Mouse (Mus musculus) neural tube, embryonic 12.5 days (tissue): Measurements from ENCODE around the gene Klk1b8. TPM values are rescaled to one million over a fixed set of nuclear protein-coding genes. Genes with fewer than 3 reads are reported as not detected.

Experiments
- ATAC-seq: fragments of 200-750 bp; cut with Nextera tagmentation; 2 replicates; pipeline ENCODE4 v1.8.0; 2017; ENCODE audit warnings: low read depth, mild to moderate bottlenecking, moderate TSS enrichment, moderate library complexity; ENCODE audit not compliant: low FRiP score
- H3K27ac ChIP-seq: fragments of 300-500 bp; sonication (generic); 2 replicates; pipeline ENCODE4 v1.5.1; 2016
- H3K27me3 ChIP-seq: fragments of 300-500 bp; sonication (generic); replicated peaks from 2 replicates; pipeline ENCODE4 v1.6.1; 2016; ENCODE audit warnings: mild to moderate bottlenecking
- H3K36me3 ChIP-seq: fragments of 300-500 bp; sonication (generic); 2 replicates; pipeline ENCODE4 v1.6.1; 2016; ENCODE audit warnings: mild to moderate bottlenecking
- H3K4me1 ChIP-seq: fragments of 300-500 bp; sonication (generic); 2 replicates; pipeline ENCODE4 v1.6.1; 2016
- H3K4me2 ChIP-seq: fragments of 300-500 bp; sonication (generic); replicated peaks from 2 replicates; pipeline ENCODE4 v1.6.1; 2016; ENCODE audit warnings: mild to moderate bottlenecking
- H3K4me3 ChIP-seq: fragments of 300-500 bp; sonication (generic); 2 replicates; pipeline ENCODE4 v1.5.1; 2016
- H3K9ac ChIP-seq: fragments of 300-500 bp; sonication (generic); 2 replicates; pipeline ENCODE4 v1.6.1; 2016; ENCODE audit warnings: mild to moderate bottlenecking
- H3K9me3 ChIP-seq: fragments of 300-500 bp; sonication (generic); 2 replicates; pipeline ENCODE4 v1.6.1; 2016; ENCODE audit warnings: mild to moderate bottlenecking
- WGBS: fragments of 180-500 bp; shearing (Covaris S2); methylation state at CpG from one replicate; pipeline ENCODE4 v1.1.7; 2016; 5-methylcytosine and 5-hydroxymethylcytosine counted together
- polyA plus RNA-seq: library from polyadenylated mRNA; unstranded; fragments of >200 nt; fragmentation: Nextera tagmentation; extraction: Ambion mirVana; gene quantifications from 2 replicates; pipeline ENCODE4 v1.2.1, GENCODE M21; 2016

The Klk1b8 gene
- not detected in 2 replicates for polyA plus RNA-seq

- Histone ChIP-seq H3K9ac (no peak within 1 kb of the TSS), H3K9me3 (no peaks in the 10 kb centered on the region), H3K27ac (no peak within 1 kb of the TSS), H3K27me3 (no peaks in the 10 kb centered on the region), H3K4me1 (no peaks in the 10 kb centered on the region), H3K4me2 (no peak within 1 kb of the TSS), H3K36me3 (no peaks in the 10 kb centered on the region), H3K4me3 (no peak within 1 kb of the TSS)
- no peak for ATAC-seq
- WGBS: 89% methylated on average over 2 of the region's 2 CpGs
Observed at GRCm38 (mm10) chr7:43950364-43950763, at the start of gene Klk1b8. Gene Klk1b8 (plus strand): TSS chr7:43950664.

DNA sequence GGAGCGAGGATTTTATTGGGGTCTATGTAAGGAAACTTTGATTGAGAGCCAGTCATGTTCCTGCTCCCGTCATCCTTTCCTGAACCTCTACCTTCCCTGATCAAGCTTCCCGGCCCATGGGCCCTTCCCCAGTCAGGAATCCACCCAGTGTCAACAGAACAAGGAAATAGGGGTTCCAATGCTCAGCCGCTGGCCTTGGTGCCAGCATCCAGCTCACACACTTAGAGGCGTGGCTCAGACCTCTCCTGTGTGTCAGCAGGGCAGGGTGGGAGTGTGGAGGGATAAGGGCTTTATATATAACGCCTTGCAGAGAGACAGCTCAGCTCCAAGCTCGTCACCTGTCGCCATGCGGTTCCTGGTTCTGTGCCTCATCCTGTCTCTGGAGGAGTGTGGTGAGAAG lies 35.6 kb upstream of the Klk1b8 start:
- no peaks in the 10 kb centered on the region for H3K4me1 ChIP-seq
- WGBS: 76% methylated on average over 9 of the region's 9 CpGs
- no peaks in the 10 kb centered on the region for H3K9me3 ChIP-seq
- no peak overlapping the region for H3K4me2 ChIP-seq
- ATAC-seq: no peak
- no peak overlapping the region for H3K4me3 ChIP-seq
- H3K36me3 ChIP-seq: no peaks in the 10 kb centered on the region
- no peaks in the 10 kb centered on the region for H3K27me3 ChIP-seq
- H3K27ac ChIP-seq: no peak overlapping the region
- H3K9ac ChIP-seq: no peak overlapping the region

- Histone ChIP-seq H3K4me3 (no peak overlapping the region), H3K27me3 (no peaks in the 10 kb centered on the region), H3K36me3 (no peaks in the 10 kb centered on the region), H3K27ac (no peak overlapping the region), H3K9ac (no peak overlapping the region), H3K4me2 (no peak overlapping the region), H3K9me3 (no peaks in the 10 kb centered on the region), H3K4me1 (no peaks in the 10 kb centered on the region)
- ATAC-seq: no peak
- WGBS: 87% methylated on average over 13 of the region's 13 CpGs
Observed at GRCm38 (mm10) chr7:43918426-43918825, 32.0 kb upstream of the Klk1b8 start.

DNA sequence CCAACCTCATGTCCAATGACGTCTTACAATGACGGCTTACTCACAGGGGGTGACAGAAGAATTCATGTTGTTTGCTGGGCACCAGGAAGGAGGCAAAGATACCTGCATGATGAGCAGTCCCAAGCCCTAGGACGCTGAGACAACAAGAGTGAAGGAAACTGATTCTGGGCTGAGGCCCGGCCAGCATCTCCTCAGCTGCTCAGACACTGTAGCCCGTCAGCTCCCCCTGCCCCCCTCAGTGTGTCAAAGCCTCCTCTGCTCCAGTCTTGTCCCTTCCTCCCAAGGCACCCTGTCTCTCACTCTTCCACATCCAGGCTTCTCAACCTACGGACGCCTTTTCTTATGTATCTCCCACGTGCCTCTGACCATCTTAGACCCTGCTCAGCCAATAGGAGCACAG lies 31.6 kb upstream of the Klk1b8 start:
- no peak for ATAC-seq
- Histone ChIP-seq H3K9ac (no peak overlapping the region), H3K4me3 (no peak overlapping the region), H3K27ac (no peak overlapping the region), H3K4me1 (no peaks in the 10 kb centered on the region), H3K9me3 (no peaks in the 10 kb centered on the region), H3K36me3 (no peaks in the 10 kb centered on the region), H3K4me2 (no peak overlapping the region), H3K27me3 (no peaks in the 10 kb centered on the region)
- 81% methylated on average over 8 of the region's 8 CpGs for WGBS

GRCm38 (mm10) chr7:43919559-43920451 lies 30.7 kb upstream of the Klk1b8 start:
- WGBS: 33% methylated on average over 14 of the region's 14 CpGs
- H3K27me3 ChIP-seq: no peaks in the 10 kb centered on the region
- ATAC-seq: peak; percentile 86

DNA sequence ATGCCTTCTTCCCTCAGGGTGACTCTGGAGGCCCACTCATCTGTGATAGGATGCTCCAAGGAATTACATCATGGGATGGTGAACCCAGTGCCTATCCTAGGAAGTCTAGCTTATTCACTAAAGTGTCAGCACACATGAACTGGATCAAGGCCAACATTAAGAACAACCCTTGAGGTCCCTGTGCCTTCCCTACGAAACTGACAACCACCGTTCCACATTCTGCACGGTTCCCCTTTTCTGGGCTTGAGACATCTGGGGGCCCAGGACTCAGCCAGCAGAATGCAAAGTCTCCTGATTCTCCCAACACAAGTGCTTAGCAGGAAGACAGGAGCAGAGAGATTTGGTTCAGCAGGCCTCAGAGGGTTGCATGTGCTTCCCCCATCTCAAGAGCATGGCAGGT lies 29.9 kb upstream of the Klk1b8 start:
- no peak overlapping the region for H3K27ac ChIP-seq
- 97% methylated on average over 3 of the region's 3 CpGs for WGBS
- H3K27me3 ChIP-seq: no peaks in the 10 kb centered on the region
- no peak overlapping the region for H3K9ac ChIP-seq
- H3K4me1 ChIP-seq: no peaks in the 10 kb centered on the region
- no peak for ATAC-seq
- no peak overlapping the region for H3K4me2 ChIP-seq
- H3K36me3 ChIP-seq: no peaks in the 10 kb centered on the region
- no peak overlapping the region for H3K4me3 ChIP-seq
- H3K9me3 ChIP-seq: no peaks in the 10 kb centered on the region

More at GRCm38 (mm10) chr7:43919559-43920451, 30.7 kb upstream of the Klk1b8 start:
- Histone ChIP-seq H3K9ac (no peak overlapping the region), H3K9me3 (no peaks in the 10 kb centered on the region), H3K4me2 (no peak overlapping the region), H3K4me1 (no peaks in the 10 kb centered on the region), H3K4me3 (no peak overlapping the region), H3K36me3 (no peaks in the 10 kb centered on the region), H3K27ac (no peak overlapping the region)

DNA sequence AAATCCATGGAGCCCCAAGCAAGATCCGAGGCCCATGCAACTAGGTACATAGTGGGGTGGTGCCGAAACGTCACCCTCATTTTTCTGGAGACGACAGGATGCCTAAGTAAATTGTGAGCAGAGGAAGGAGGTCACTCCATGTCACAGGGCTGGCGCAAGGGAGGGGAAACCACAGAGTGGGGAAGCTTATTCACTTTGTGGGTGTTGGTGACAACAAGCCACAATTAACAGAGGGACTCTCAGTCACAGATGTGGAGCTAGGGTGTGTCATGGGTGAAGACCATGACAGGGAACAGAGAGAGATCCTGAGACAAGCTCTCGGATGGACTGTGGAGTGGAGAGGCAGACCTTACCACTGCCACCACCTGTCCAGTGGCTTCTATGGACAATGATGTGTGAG lies 29.4 kb upstream of the Klk1b8 start:
- H3K4me3 ChIP-seq: no peak overlapping the region
- no peak overlapping the region for H3K27ac ChIP-seq
- no peak overlapping the region for H3K9ac ChIP-seq
- H3K4me1 ChIP-seq: no peaks in the 10 kb centered on the region
- 84% methylated on average over 6 of the region's 6 CpGs for WGBS
- no peaks in the 10 kb centered on the region for H3K36me3 ChIP-seq
- no peak overlapping the region for H3K4me2 ChIP-seq
- no peak for ATAC-seq
- H3K27me3 ChIP-seq: no peaks in the 10 kb centered on the region
- no peaks in the 10 kb centered on the region for H3K9me3 ChIP-seq

- no peak overlapping the region for H3K4me3 ChIP-seq
- no peak overlapping the region for H3K4me2 ChIP-seq
- H3K36me3 ChIP-seq: no peaks in the 10 kb centered on the region
- H3K27me3 ChIP-seq: no peaks in the 10 kb centered on the region
- no peak overlapping the region for H3K27ac ChIP-seq
- WGBS: 98% methylated on average over 2 of the region's 2 CpGs
- ATAC-seq: no peak
- H3K4me1 ChIP-seq: no peaks in the 10 kb centered on the region
- no peak overlapping the region for H3K9ac ChIP-seq
- H3K9me3 ChIP-seq: no peaks in the 10 kb centered on the region
Observed at GRCm38 (mm10) chr7:43921941-43922340, 28.5 kb upstream of the Klk1b8 start.

GRCm38 (mm10) chr7:43925985-43926384 lies 24.5 kb upstream of the Klk1b8 start:
- no peaks in the 10 kb centered on the region for H3K9me3 ChIP-seq
- WGBS: 66% methylated on average over 5 of the region's 5 CpGs
- H3K9ac ChIP-seq: no peak overlapping the region
- H3K36me3 ChIP-seq: no peaks in the 10 kb centered on the region
- no peak overlapping the region for H3K27ac ChIP-seq
- H3K4me3 ChIP-seq: no peak overlapping the region
- ATAC-seq: no peak
- no peaks in the 10 kb centered on the region for H3K4me1 ChIP-seq
- H3K4me2 ChIP-seq: no peak overlapping the region
- no peaks in the 10 kb centered on the region for H3K27me3 ChIP-seq

GRCm38 (mm10) chr7:43928521-43928920 lies 21.9 kb upstream of the Klk1b8 start:
- Histone ChIP-seq H3K27ac (no peak overlapping the region), H3K9ac (no peak overlapping the region), H3K4me1 (no peaks in the 10 kb centered on the region), H3K4me2 (no peak overlapping the region), H3K4me3 (no peak overlapping the region), H3K36me3 (no peaks in the 10 kb centered on the region), H3K27me3 (no peaks in the 10 kb centered on the region), H3K9me3 (no peaks in the 10 kb centered on the region)
- no peak for ATAC-seq
- 48% methylated on average over 4 of the region's 4 CpGs for WGBS

- H3K4me3 ChIP-seq: no peak overlapping the region
Observed at GRCm38 (mm10) chr7:43932337-43932736, 18.1 kb upstream of the Klk1b8 start.

DNA sequence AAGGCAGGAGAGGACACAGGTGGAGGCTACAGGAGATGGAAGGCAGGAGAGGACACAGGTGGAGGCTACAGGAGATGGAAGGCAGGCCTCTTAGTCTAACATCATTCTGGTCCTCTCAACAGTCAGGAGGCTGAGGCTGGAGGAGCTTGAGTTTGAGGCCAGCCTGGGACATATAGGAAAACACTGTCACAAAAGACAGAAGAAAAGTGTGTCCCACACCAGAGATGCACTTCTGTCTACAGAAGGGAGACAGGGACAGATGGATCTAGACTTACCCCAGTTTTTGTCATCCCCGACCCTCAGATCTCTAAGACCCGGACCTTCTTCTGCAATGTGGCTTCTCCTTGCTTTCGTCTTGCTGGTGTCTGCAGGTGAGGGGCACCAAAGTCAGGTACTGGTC lies 17.0 kb upstream of the Klk1b8 start, which contains the start of gene Klk15:
Klk15 (plus strand) TSS at position 301 of the 400 bp plus-strand sequence.
- no peaks in the 10 kb centered on the region for H3K4me1 ChIP-seq
- 92% methylated on average over 3 of the region's 3 CpGs for WGBS
- H3K9me3 ChIP-seq: no peaks in the 10 kb centered on the region
- H3K27me3 ChIP-seq: no peaks in the 10 kb centered on the region
- no peak within 1 kb of the TSS for H3K4me2 ChIP-seq
- ATAC-seq: no peak
- H3K27ac ChIP-seq: no peak within 1 kb of the TSS
- H3K36me3 ChIP-seq: no peaks in the 10 kb centered on the region
- H3K4me3 ChIP-seq: no peak within 1 kb of the TSS
- H3K9ac ChIP-seq: no peak within 1 kb of the TSS

More at GRCm38 (mm10) chr7:43932337-43932736, 18.1 kb upstream of the Klk1b8 start:
- no peaks in the 10 kb centered on the region for H3K9me3 ChIP-seq
- WGBS: 74% methylated on average over 4 of the region's 4 CpGs
- ATAC-seq: no peak
- H3K9ac ChIP-seq: no peak overlapping the region
- H3K36me3 ChIP-seq: no peaks in the 10 kb centered on the region
- H3K27me3 ChIP-seq: no peaks in the 10 kb centered on the region
- H3K4me1 ChIP-seq: no peaks in the 10 kb centered on the region
- H3K27ac ChIP-seq: no peak overlapping the region
- no peak overlapping the region for H3K4me2 ChIP-seq

GRCm38 (mm10) chr7:43934747-43935146 lies 15.7 kb upstream of the Klk1b8 start:
- Histone ChIP-seq H3K36me3 (no peaks in the 10 kb centered on the region), H3K4me1 (no peaks in the 10 kb centered on the region), H3K9ac (no peak overlapping the region), H3K27ac (no peak overlapping the region), H3K27me3 (no peaks in the 10 kb centered on the region), H3K4me3 (no peak overlapping the region), H3K9me3 (no peaks in the 10 kb centered on the region), H3K4me2 (no peak overlapping the region)
- ATAC-seq: no peak
- WGBS: 75% methylated on average over 3 of the region's 3 CpGs
